Mouse (Mus musculus) forebrain, embryonic 12.5 days (tissue): ENCODE data around the gene Gm28048. TPM values are rescaled to one million over a fixed set of nuclear protein-coding genes. Genes with fewer than 3 reads are reported as not detected.

Experiments used
- ATAC-seq: fragments of 200-750 bp; cut with Nextera tagmentation; 2 replicates; pipeline ENCODE4 v1.8.0; 2017; ENCODE audit warnings: moderate TSS enrichment; ENCODE audit not compliant: low FRiP score
- H3K27ac ChIP-seq: fragments of 300-500 bp; sonication (generic); 2 replicates; pipeline ENCODE4 v1.5.1; 2016; ENCODE audit warnings: mild to moderate bottlenecking
- H3K27me3 ChIP-seq: fragments of 300-500 bp; sonication (generic); 2 replicates; pipeline ENCODE4 v1.6.1; 2016; ENCODE audit warnings: mild to moderate bottlenecking
- H3K36me3 ChIP-seq: fragments of 300-500 bp; sonication (generic); replicated peaks from 2 replicates; pipeline ENCODE4 v1.6.1; 2016; ENCODE audit warnings: mild to moderate bottlenecking
- H3K4me1 ChIP-seq: fragments of 300-500 bp; sonication (generic); 2 replicates; pipeline ENCODE4 v1.6.1; 2016
- H3K4me2 ChIP-seq: fragments of 300-500 bp; sonication (generic); 2 replicates; pipeline ENCODE4 v1.6.1; 2016; ENCODE audit warnings: mild to moderate bottlenecking, moderate library complexity
- H3K4me3 ChIP-seq: fragments of 300-500 bp; sonication (generic); replicated peaks from 2 replicates; pipeline ENCODE4 v1.5.1; 2016; ENCODE audit warnings: mild to moderate bottlenecking
- H3K9ac ChIP-seq: fragments of 300-500 bp; sonication (generic); 2 replicates; pipeline ENCODE4 v1.6.1; 2016; ENCODE audit warnings: mild to moderate bottlenecking
- H3K9me3 ChIP-seq: fragments of 300-500 bp; sonication (generic); 2 replicates; pipeline ENCODE4 v1.6.1; 2016
- WGBS: fragments of 180-500 bp; shearing (Covaris S2); methylation state at CpG from one replicate; pipeline ENCODE4 v1.1.7; 2016; 5-methylcytosine and 5-hydroxymethylcytosine counted together
- polyA plus RNA-seq: library from polyadenylated mRNA; unstranded; fragments of >200 nt; fragmentation: Nextera tagmentation; extraction: Ambion mirVana; gene quantifications from 2 replicates; pipeline ENCODE4 v1.2.1, GENCODE M21; 2016

Gm28048 gene
- polyA plus RNA-seq, 1 experiment from 2014 or later = 4.7 TPM

DNA sequence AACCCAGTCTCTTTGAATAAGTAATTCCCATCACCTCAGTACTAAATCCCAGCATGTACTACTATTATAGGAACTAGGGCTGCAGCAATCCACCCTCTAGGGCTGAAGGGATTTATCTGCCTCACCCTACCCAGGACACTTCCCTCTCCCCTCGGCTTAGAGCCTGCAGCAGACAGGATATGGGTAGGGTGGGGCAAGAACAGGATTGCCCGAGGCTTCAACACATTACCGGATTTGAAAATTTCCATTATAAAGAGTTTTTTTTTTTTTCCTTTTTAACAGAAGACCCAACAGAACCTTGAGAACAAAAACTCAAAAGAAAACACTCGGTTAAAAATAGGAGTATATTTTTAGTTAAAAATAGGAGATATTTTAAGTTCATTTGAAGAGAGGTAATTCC, 130.5 kb downstream of the Gm28048 start:
- H3K9ac ChIP-seq = no peak overlapping the region
- H3K36me3 ChIP-seq = no peaks in the 10 kb centered on the region
- H3K27me3 ChIP-seq = peaks cover 6% of the 10 kb centered on the region
- H3K4me2 ChIP-seq = no peak overlapping the region
- no peak for ATAC-seq
- no peak overlapping the region for H3K4me3 ChIP-seq
- H3K4me1 ChIP-seq = no peaks in the 10 kb centered on the region
- H3K27ac ChIP-seq = no peak overlapping the region
- WGBS = 47% methylated on average over 4 of the region's 4 CpGs
- H3K9me3 ChIP-seq = no peaks in the 10 kb centered on the region

DNA sequence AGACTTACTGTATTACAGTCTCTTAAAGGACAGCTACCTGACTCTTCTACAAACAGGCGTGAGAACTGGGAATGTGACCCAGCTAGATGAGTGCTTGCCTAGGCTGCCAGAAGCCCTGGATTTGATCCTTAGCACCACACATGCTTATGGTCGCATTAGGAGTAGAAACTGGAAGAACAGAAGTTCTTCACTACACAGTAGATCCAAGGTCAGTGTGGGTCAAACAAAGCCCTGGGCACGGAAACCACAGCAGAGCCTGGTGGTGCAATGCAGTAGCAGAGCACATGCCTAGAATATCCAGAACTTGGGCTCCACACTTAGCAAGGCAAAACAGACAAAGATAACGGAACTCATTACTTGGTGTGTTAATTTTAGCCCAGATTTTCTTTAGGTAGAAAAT, 131.8 kb downstream of the Gm28048 start:
- Histone ChIP-seq H3K27me3 (no peaks in the 10 kb centered on the region; the same call in 1 of the 2 replicates), H3K4me1 (no peaks in the 10 kb centered on the region), H3K36me3 (no peaks in the 10 kb centered on the region), H3K9me3 (no peaks in the 10 kb centered on the region), H3K27ac (no peak overlapping the region), H3K9ac (no peak overlapping the region), H3K4me2 (no peak overlapping the region), H3K4me3 (no peak overlapping the region)
- ATAC-seq = no peak
- 91% methylated on average over 4 of the region's 4 CpGs for WGBS

DNA sequence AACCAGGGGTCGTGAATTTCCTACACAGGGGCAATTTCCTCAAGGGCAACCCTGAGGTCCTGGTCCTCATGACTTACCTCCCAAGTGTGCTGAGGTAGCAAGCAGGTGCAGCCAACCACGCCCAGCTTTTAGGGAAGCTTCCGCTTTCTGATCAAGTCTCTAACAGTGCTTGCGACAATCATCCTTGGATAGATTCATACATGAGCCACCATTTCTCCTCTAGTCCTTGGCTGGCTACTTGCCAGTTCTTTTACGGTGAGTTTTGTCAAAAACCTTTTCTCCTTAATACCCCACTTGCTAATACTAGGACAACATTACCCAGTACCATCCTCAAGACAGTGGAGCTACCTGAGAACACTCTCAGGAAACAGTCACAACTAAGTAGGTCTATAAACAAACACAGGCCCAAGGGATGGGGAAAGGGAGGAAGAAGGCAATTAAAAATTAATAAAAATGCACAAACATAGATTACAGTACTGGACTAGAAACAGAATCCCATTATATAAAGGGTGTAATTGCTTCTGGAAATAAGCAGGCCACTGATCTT, 133.2 kb downstream of the Gm28048 start:
- H3K9me3 ChIP-seq = no peaks in the 10 kb centered on the region
- no peaks in the 10 kb centered on the region for H3K4me1 ChIP-seq
- no peak overlapping the region for H3K4me2 ChIP-seq
- 94% methylated on average over 5 of the region's 5 CpGs for WGBS
- no peak overlapping the region for H3K27ac ChIP-seq
- H3K27me3 ChIP-seq = no peaks in the 10 kb centered on the region; the same call in 1 of the 2 replicates
- no peak for ATAC-seq
- H3K36me3 ChIP-seq = no peaks in the 10 kb centered on the region
- H3K4me3 ChIP-seq = no peak overlapping the region
- H3K9ac ChIP-seq = no peak overlapping the region

DNA sequence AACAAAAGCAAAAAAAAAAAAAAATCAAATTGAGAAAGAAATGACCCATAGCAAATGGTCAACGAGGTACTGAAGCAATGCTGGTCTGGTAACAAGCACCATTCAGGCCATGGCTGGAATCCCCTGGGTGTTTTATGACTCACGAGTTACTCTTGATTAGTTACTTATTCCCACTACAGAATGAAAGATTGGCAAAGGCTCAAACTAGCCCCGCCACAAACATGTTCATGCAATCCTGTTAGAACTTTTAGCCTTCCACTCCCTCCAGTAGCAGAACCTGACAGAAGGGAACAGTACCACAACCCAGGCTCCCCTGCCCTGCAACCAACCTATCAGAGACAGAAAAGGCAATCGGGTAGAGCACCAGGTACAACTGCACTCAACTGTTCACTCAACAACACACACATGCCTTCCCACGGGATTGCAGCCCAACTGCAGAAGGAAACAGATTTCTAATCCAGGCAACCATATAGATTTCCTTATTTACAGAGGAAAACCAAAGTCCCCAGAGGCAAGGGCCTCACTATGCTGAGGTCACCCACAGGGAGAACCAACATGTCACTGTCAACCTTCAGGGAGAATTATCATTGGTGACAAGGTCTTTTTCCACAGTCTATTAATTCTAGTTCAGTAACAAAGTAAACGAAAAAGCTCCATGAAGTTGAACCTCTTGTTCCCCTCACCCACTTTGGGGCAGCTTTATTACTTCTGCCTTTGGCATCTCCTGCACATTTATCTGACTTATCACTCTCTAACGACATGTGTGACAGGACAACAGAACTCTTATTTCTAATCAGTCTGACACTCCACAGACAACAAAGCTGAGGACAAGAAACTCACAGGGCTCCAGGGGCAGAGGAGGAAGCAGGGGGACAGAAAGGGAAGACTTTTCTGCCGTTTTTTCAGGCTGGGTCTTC, 133.9 kb downstream of the Gm28048 start:
- Histone ChIP-seq H3K9me3 (no peaks in the 10 kb centered on the region), H3K4me3 (no peak overlapping the region), H3K36me3 (no peaks in the 10 kb centered on the region), H3K9ac (no peak overlapping the region), H3K27ac (no peak overlapping the region), H3K4me1 (no peaks in the 10 kb centered on the region), H3K4me2 (no peak overlapping the region), H3K27me3 (no peaks in the 10 kb centered on the region)
- ATAC-seq = no peak
- 68% methylated on average over 8 of the region's 8 CpGs for whole genome bisulfite sequencing

DNA sequence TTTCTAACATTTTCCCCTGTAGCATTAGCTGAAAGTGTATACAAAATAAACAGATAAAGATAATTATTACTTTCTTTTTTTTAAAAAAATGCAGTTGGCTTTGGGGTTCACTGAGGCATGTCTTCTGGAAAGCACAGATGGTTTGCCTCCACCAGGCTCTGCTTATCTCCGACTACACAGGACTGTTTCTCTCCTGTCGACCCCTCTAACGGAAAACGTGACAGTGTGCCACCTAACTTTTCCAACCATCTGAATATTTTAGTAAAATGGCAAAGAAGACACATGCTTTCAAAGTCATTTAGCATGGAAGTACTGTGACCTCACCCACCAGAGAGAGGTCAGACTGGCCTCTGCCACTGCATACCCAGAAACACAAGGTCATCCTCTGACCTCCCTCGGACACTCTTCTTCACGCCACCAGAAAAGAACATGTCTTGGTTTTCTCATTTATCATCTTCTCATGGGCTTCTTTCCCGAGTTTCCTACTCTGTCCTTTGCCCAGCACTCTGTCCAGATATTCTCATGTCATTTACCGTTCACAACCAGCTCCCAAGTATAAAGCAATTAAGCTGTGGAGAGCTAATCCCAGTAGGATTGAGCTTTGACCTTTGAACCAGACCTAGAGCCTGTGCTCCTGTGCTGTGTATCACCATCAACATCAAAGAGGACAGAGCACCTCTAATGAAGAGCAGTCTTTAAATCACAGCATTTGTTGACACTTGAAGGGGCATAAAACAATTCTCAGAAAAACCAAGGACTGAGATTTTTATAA, 134.7 kb downstream of the Gm28048 start:
- H3K27me3 ChIP-seq = no peaks in the 10 kb centered on the region
- WGBS = 70% methylated on average over 8 of the region's 8 CpGs

DNA sequence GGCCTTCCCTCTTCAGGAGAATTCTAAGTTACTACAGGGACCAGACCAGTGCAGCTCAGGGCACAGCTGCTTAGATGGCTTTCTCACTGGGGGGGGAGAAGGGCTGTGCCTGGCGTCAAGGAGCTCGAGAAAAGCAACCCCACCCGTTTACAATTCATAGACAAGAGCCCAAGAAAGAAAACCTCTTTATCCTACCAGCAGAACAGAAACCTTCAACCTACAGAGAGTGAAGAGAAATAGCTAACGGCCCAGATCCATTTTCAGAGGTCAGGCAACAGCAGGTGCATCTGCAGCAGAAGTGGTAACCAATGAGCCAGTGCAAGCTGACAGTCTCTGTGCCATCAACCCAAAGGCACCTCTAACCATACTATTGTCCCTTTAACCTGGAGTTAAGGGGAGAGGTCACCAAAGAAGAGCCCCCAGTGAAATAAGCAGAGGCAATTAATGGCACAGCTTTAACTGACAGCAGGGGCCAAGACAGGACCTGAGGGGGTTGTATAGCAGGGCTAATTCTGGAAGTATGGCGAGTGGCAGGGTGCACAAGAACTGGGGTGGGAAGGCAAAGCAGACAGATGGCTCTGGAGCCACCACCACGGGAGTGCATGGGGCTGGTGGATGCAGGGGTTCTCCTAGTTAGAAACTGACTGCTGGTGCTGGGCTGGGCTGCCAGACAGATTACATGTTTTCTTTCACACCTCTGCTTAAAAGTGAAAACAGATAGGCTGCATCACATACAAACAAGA, 135.6 kb downstream of the Gm28048 start:
- WGBS = 48% methylated on average over 6 of the region's 6 CpGs
- Histone ChIP-seq H3K27ac (no peak overlapping the region), H3K4me2 (no peak overlapping the region), H3K4me3 (no peak overlapping the region), H3K27me3 (no peaks in the 10 kb centered on the region), H3K9ac (no peak overlapping the region), H3K36me3 (no peaks in the 10 kb centered on the region), H3K4me1 (no peaks in the 10 kb centered on the region), H3K9me3 (no peaks in the 10 kb centered on the region)
- no peak for ATAC-seq

More for the DNA sequence above, 134.7 kb downstream of the Gm28048 start:
- Histone ChIP-seq H3K4me3 (no peak overlapping the region), H3K9ac (no peak overlapping the region), H3K4me2 (no peak overlapping the region), H3K9me3 (no peaks in the 10 kb centered on the region), H3K27ac (no peak overlapping the region), H3K36me3 (no peaks in the 10 kb centered on the region), H3K4me1 (no peaks in the 10 kb centered on the region)
- ATAC-seq = no peak

DNA sequence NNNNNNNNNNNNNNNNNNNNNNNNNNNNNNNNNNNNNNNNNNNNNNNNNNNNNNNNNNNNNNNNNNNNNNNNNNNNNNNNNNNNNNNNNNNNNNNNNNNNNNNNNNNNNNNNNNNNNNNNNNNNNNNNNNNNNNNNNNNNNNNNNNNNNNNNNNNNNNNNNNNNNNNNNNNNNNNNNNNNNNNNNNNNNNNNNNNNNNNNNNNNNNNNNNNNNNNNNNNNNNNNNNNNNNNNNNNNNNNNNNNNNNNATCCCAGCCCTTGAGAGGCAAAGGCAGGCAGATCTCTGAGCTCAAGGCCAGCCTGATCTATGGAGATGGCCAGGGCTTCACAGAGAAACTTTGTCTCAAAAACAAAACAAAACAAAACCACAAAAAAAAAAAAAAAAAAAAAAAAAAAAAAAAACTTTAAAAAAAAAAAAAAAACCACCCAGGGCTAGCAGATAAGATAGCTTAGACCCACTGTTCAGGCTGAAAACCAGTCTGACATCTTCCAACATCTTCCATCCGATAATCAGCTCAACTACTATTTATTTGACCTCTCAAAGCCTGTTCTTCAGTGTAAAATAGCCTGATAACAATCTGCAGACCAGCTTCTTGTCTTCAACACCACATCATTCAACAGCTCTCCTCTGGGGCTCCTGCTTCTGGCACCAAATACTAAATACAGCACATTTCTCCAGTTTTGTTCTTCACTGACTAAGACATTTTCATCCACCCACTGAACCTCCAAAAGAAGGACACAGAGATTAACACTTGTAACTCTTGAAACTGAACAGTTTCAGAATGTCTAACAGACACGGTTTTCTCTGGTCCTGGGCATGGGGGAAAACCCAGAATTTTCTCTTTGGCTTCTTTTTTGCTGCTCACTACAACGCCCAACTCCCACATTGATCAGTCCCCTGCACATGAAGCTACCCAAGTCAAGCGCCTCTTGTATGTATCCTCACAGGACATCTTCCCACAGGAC, 136.9 kb downstream of the Gm28048 start:
- H3K9ac ChIP-seq = no peak overlapping the region
- H3K27me3 ChIP-seq = no peaks in the 10 kb centered on the region
- ATAC-seq = no peak
- WGBS = 84% methylated on average over 4 of the region's 4 CpGs
- H3K36me3 ChIP-seq = no peaks in the 10 kb centered on the region
- no peaks in the 10 kb centered on the region for H3K4me1 ChIP-seq
- no peak overlapping the region for H3K4me3 ChIP-seq
- no peak overlapping the region for H3K4me2 ChIP-seq
- no peaks in the 10 kb centered on the region for H3K9me3 ChIP-seq
- H3K27ac ChIP-seq = no peak overlapping the region

DNA sequence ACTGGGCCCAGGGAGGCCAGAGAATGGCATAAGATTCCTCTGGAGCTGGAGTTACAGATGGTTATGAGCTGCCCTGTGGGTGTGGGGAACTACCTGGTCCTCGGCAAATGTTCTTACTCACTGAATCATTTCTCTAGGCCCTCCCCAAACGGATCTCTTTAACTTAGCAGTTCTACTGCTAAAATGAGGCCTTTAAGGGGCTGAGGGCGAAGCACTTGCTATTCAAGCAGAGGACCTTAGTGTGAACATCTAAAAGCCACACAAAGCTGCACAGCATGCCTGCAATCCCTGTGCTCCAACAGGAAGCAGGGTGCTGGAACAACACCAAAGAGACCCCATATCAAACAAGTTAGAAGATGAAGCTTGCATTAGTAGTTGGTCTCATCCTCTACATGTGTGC, 142.4 kb downstream of the Gm28048 start:
- no peaks in the 10 kb centered on the region for H3K36me3 ChIP-seq
- H3K27me3 ChIP-seq = no peaks in the 10 kb centered on the region
- H3K9me3 ChIP-seq = no peaks in the 10 kb centered on the region
- no peak overlapping the region for H3K4me2 ChIP-seq
- no peak overlapping the region for H3K27ac ChIP-seq
- H3K4me3 ChIP-seq = no peak overlapping the region
- WGBS = 59% methylated on average over 3 of the region's 3 CpGs
- H3K9ac ChIP-seq = no peak overlapping the region
- no peak for ATAC-seq
- H3K4me1 ChIP-seq = no peaks in the 10 kb centered on the region

DNA sequence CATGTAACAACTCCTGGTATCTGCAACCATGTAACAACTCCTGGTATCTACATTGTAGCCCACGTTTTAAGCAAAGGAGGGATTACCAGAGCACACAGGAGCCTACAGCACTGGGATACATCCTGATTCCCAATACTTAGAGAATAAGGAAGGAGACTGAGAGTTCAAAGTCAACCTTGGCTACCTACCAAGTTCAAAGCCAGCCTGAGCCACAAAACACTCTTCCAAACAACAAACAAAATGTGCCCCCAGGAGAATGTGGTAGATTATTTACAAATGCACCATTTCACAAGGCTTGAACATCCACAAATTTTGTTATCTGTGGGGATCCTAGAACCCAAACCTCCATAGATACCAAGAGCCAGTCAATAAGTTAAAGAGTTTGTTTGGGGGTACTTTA, 143.5 kb downstream of the Gm28048 start:
- Histone ChIP-seq H3K4me3 (no peak overlapping the region), H3K4me2 (no peak overlapping the region), H3K27ac (no peak overlapping the region), H3K9me3 (no peaks in the 10 kb centered on the region), H3K9ac (no peak overlapping the region), H3K36me3 (no peaks in the 10 kb centered on the region), H3K27me3 (no peaks in the 10 kb centered on the region), H3K4me1 (no peaks in the 10 kb centered on the region)
- ATAC-seq = no peak
- WGBS = 59% methylated on average over 1 of the region's 1 CpGs

DNA sequence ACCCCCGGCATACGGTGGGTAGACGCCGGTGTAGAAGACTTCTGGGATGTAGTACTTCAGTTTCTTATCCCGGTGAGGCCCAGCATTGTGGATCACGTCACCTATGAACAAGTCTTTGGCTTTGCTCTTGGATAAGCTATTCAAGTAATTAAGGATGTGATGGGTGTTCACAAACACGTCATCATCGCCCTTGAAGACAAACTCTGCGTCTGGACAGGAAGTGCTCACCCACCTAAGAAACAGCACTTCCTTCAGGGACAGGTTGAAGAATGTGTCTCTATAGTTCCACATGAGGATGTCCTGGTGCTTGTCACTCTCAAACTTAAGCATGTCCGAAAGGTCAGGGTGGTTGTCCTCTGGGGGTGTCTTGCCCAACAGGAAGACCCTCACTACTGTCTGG, 145.6 kb downstream of the Gm28048 start:
- Histone ChIP-seq H3K4me1 (no peaks in the 10 kb centered on the region), H3K27ac (no peak overlapping the region), H3K4me2 (no peak overlapping the region), H3K4me3 (no peak overlapping the region), H3K27me3 (no peaks in the 10 kb centered on the region), H3K9me3 (no peaks in the 10 kb centered on the region), H3K36me3 (no peaks in the 10 kb centered on the region), H3K9ac (no peak overlapping the region)
- ATAC-seq = no peak
- WGBS = 95% methylated on average over 10 of the region's 10 CpGs

DNA sequence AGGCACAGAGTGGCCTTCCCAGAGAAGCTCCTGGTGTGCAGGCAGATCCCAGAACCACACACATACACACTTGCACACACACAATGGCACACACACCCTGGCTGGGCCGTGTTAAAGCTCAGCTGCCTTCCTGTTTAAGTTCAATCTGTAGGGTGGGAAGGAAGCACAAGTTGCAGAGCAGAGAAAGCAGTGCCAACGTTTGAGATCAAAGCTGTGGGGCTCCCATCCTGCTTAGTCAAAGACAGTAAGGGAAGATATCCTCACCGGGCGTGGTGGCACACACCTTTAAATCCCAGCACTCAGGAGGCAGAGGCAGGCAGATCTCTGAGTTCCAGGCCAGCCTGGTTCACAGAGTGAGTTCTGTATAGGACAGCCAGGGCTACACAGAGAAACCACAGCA, 149.3 kb downstream of the Gm28048 start:
- H3K27me3 ChIP-seq = no peaks in the 10 kb centered on the region
- H3K9ac ChIP-seq = no peak overlapping the region
- WGBS = 83% methylated on average over 4 of the region's 4 CpGs
- H3K36me3 ChIP-seq = no peaks in the 10 kb centered on the region
- H3K27ac ChIP-seq = no peak overlapping the region
- H3K4me1 ChIP-seq = peaks cover 4% of the 10 kb centered on the region; the same call in 1 of the 2 replicates
- H3K4me2 ChIP-seq = no peak overlapping the region
- no peak overlapping the region for H3K4me3 ChIP-seq
- H3K9me3 ChIP-seq = no peaks in the 10 kb centered on the region
- no peak for ATAC-seq
